Mouse (Mus musculus) cerebellum, postnatal 36 days (tissue): ENCODE results near the gene Wwc1.
A peak's percentile ranks its signal among the peaks of the same experiment; 100 is the strongest.

Source experiments
- DNase-seq, 2 experiments: peaks; one replicate each; pipeline ENCODE4 v3.0.0; 2021 to 2022; ENCODE audit warnings: mixed read lengths in 2 of 2

Wwc1 gene

GRCm38 (mm10) chr11:35972270-35972931 is 7.9 kb downstream of the Wwc1 start:
- DNase-seq = no peak

- DNase-seq = no peak
These were observed 9.3 kb downstream of the Wwc1 start for GRCm38 (mm10) chr11:35970806-35971705.

- DNase-seq = no peak
These were observed 12.0 kb downstream of the Wwc1 start for GRCm38 (mm10) chr11:35968291-35968690.

GRCm38 (mm10) chr11:35963981-35964549 is 16.3 kb downstream of the Wwc1 start:
- DNase-seq = no peak

- DNase-seq = no peak
These were observed 16.8 kb downstream of the Wwc1 start for GRCm38 (mm10) chr11:35963554-35963953.

GRCm38 (mm10) chr11:35962431-35962830 is 17.9 kb downstream of the Wwc1 start:
- no peak for DNase-seq

GRCm38 (mm10) chr11:35959270-35959669 is 21.1 kb downstream of the Wwc1 start:
- no peak for DNase-seq

DNA sequence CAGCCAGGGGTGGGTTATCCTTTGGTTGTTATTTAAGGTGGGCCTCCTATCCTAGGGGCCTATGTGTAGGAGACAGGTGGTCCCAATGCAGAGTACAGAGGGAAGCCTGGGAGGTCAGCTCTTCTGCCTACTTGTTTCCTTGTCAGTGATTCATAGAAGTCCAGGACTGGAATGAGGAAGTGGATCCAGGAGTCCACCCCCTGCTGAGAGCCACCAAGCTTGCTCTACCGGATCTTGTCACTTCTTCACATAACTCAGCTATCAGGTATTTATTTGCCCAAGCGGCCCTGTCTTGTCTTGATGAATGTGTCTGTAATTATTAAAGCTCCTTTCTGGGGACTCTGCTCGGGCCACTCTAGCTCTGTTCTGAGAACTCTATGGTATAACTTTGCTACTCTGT is 24.8 kb downstream of the Wwc1 start:
- no peak for DNase-seq

DNA sequence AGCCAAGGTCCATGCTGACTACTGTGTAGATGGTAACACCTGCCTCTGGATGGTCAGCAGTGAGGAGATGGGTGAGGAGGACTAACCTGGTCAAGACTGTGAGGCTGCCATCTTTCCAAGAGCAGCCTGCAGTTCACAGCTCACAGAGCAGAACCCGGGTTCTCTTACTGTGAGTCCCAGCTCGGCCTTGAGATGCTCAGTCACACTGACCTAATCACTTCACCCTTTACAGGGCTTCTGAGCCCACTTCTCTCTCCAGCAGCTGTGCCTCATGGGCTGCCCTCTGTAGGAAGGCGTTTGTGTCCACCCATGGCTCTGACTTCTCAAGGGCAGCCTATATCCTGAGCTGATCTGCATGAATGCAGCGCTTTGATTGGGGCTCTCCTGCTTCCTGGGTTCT is 27.1 kb downstream of the Wwc1 start:
- DNase-seq = no peak

GRCm38 (mm10) chr11:35951727-35952065 is 28.6 kb downstream of the Wwc1 start:
- no peak for DNase-seq

DNA sequence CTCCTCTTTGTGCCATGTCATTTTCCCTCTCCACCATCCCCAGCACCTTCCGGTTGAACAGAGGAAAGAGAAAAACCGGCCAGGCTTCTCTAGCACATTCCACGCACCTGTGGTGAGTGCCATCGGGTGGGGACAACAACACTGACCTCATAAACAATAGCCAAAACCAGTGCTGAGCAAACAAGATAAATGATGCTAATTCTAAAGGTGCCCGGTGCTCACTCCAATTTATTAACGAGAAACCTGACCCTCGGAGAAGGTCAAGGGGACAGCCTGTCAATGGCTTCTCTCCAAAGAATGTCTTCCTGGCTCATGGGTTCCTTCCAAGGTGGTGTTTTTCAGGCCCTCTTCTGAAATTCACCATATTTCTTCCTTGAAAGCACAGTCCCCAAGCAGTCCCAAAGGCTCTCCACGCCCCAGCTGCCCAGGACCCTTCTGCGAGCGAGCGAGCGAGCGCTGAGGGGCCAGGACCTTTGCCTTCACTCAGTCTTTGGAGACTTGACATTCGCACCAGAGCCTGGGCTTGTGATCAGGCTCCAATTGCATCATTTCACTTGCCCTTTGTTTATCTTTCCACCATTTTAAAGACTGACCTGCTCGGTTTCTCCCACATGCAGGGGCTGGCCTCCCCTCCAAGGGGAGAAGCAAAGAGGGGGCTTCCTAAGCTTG is 29.1 kb downstream of the Wwc1 start:
- no peak for DNase-seq

- no peak for DNase-seq
These were observed 29.9 kb downstream of the Wwc1 start for GRCm38 (mm10) chr11:35950466-35950865.

DNA sequence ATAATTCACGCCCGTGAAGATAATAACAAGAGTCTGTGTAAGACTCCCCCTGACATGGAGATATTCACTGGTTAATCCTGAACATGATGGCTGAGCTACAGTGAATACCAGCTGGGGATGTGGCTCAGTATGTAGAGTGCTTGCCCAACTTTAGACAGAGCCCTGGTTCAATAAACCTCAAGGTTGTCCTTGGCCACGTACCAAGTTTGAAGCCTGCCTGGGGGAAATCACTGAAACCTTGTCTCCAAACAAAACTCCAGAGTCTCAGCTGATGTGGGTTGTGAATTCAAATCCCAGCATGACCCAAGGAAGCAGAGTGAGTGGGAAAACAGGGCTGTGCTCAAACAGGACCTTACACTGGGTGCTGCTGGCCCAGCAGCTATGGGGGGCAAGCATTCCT is 30.3 kb downstream of the Wwc1 start:
- DNase-seq = no peak

DNA sequence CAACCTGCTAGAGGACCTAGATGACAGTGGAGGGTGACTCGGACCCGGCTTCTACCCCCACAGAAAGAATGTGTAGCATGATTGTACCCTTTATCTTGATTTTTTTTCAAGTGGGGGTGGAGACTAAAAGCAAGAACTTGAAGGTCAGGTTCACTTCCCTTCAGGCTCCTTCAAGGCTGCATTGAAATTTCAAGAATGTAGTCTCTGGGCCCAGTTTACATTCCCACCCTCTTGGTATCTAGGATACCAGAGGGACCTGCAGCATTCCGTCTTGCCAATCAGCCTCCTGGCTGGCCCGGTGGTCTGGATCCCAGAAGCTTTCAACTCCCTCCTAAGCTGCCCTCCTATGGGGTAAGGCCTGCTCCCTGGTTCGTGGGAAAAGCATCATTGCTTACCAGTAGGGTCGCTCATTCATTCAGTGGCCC is 31.9 kb downstream of the Wwc1 start:
- no peak for DNase-seq

DNA sequence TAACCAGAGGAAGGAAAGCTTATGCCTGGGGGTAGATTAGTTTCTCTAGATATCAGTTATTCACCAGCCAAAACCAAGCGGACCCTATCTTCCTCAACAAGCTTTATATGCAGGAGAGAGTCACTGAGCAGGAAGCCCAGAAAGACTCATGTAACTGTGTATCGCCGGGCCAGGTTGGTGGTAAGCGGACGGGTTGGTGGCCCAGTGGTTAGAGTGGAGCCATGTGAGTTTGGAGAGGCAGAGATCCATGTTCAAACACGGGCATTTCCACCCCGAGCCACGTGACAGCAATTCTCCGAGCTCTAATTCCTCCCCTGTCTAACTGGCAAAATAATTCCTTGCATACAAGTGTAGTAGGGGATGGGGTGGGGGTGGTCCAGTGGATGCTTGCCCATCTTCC is 32.4 kb downstream of the Wwc1 start:
- no peak for DNase-seq

DNA sequence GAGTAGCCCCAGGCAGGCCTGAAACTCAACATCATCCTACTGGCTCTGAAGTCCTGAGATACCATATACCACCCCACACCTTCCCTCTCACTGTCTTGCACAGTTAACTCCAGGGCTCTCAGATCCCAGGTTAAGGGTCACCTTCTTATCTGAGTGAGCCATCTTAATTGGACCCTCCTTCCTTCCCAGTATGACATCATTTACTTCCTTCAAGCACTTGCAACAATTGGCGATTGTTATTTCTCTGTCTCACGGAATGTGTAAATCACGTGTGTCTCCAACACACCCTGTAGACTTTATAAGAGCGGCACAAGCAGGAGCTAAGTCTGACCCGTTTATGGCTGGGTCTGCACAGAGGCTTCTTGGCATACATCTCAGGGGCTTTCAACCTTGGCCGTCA is 35.1 kb downstream of the Wwc1 start:
- DNase-seq = no peak

- DNase-seq = no peak
These were observed 38.7 kb downstream of the Wwc1 start for GRCm38 (mm10) chr11:35941641-35942040.

GRCm38 (mm10) chr11:35941064-35941463 is 39.3 kb downstream of the Wwc1 start:
- no peak for DNase-seq

DNA sequence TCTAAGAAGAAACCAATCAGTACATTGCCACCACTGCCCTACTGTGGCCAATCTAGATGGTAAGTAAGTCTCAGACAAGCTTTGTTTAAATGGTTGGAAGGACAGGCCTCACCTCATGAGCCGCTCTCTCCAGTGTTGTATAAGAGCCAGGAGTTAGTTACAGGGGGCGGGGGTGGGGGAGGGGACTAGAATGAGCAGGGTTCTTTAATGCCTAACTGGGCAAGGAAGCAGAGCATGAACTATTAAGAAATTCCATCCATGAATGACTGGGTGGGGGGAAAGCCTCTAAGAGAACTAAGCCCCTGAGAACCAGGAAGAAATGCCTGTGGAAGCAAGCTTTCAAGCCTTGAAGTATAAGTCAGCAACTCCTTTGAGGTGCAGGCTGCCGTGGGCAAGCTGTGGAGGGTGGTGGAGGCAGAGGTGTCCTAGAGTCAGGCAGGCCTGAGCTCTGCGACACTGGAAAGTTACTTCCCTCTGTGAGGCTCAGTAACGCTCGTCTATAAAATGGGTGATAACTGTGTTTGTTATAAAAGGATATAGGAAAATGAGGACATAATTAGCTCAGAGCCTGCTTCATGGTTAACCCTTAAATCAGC is 41.4 kb downstream of the Wwc1 start:
- no peak for DNase-seq

DNA sequence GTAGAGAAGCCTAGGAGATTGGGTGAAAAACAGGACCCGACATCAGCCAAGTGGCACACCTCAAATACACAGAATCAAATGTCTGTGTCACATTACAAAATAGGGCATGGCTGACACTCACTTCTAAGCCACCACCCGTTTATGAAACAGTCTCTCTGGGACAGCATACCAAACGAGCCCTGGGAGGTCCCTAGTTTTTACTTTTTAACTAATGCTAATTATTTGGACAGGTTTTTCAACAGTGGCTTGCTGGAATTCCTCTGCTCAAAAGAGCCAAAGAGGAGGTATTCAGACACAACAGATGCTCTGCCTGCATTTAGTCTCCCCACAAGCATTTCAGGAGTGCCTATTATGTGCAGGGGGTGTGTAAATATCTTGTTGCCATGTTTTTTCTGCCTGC is 44.7 kb downstream of the Wwc1 start:
- no peak for DNase-seq

GRCm38 (mm10) chr11:35935133-35935532 is 45.2 kb downstream of the Wwc1 start:
- DNase-seq = no peak

DNA sequence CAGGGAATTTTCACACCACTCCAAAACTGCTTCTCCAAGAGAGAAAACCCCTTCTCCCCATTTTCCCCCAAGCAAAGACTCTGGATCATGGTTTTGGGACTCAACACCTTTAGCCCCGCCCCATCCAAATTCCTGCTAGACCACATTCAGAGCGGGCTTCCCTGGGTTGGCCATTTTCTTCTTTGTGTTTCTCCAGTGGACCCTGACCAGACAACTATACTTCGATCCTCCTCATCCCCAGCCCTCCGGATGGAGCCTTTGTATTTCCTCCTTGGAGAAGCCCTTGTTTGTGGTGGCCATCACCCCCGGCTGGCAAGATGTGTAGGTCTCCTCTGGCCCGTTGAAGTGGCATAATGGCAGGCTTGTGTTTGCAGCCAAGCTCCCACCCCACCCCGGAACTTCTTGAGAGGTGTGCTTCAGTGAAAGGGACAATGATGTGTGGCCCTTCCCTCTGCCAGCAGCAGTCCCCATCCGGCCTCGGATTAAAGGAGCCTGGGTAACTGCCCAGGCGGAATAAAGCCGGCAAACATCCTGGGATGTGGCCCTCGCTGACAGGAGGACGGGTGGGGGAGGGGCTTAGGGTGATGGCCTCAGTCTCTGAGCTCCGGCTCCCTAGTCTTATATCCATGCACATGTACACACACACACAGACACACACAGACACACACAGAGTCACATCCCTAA is 46.8 kb downstream of the Wwc1 start:
- peak in 1 of 2 experiments; percentile 9 for DNase-seq
